Mouse (Mus musculus): ENCODE measurements around the gene Mettl4. TPM values are rescaled to one million over a fixed set of nuclear protein-coding genes. Genes with fewer than 3 reads are reported as not detected.

Gene Mettl4
- polyA plus RNA-seq, 1 experiment from 2014 or later = 24.8 TPM

DNA sequence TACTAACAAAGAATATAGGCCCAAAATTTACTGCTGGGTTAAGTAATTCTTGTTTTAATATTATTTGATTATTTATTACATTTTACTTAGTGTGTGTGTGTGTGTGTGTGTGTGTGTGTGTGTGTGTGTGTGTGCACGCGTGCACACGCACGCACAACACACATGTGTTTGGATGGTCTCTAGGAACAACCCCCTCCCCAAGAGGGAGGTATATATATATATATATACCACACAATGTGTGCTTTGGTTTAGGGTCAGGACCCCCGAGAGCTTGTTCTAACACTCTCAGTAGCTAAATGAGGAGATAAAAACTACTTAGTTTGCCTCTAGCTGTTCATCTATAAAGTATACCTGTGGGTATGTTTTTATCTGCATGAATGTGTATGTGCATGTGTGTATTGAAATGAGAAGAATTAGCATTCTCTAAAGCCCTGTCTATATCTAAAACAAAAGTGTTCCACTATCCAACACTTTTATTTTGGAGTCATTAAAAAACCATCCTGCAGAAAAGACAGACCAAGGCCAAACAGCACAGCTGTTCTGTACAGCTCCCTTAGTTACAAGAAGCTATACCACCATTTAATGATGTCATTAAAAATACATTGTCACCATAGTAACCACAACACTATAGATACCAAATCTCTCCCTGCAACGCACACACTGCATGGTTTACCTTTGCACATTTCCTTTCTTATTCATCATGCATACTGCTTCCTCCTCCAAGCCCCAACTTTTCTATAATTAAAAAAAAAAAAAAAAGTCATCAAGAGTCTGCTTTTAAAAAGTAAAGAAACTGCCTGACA, 76.1 kb downstream of the Mettl4 start:
- H3K36me3 ChIP-seq (replicated peaks) = no peaks in the 10 kb centered on the region
- H3K27me3 ChIP-seq (replicated peaks; ENCODE audit: low read depth, poor library complexity, severe bottlenecking) = no peaks in the 10 kb centered on the region
- 85% methylated on average over 6 of the region's 6 CpGs for WGBS
- H3K9me3 ChIP-seq = no peaks in the 10 kb centered on the region
- H3K4me3 ChIP-seq = no peak overlapping the region
- DNase-seq (ENCODE audit: low spot score) = no peak
- H3K4me1 ChIP-seq = no peaks in the 10 kb centered on the region
- H3K27ac ChIP-seq (replicated peaks) = no peak overlapping the region

All from embryonic facial prominence, embryonic 10.5 days (tissue).